Mouse (Mus musculus) liver (tissue): ENCODE data around the gene Cfap77.
"Not testable (repeated sequence)": the region's sequence is repeated elsewhere in the genome, so short reads cannot be mapped to it uniquely, and the experiment has no call there.

Experiments used
- DNase-seq: peaks from one replicate; pipeline ENCODE4 v3.0.0-alpha.2; 2020; ENCODE audit warnings: mixed read lengths

Cfap77 gene

DNA sequence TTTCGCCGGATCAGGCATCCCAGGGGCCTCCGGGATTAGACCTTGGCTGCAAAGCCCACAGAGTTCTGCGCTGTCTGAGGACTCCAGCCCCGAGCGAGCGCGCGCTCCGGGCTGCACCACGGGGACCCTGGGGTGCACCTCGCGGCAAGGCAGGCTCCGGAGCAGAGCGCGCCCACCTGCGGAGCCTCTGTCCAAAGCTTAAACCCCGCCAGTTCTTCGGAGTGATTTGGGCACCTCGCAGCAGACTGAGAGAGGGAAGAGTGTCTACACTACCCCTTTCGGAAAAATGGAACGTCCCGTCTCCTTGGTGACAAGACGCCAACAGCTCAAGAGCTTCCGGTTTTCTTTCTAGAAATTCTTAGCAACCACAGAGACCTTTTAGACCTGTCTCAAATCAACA is at the start of gene Cfap77:
Cfap77 (minus strand) TSS at position 76 of the 400 bp plus-strand sequence.
- peak; percentile 33 for DNase-seq

DNA sequence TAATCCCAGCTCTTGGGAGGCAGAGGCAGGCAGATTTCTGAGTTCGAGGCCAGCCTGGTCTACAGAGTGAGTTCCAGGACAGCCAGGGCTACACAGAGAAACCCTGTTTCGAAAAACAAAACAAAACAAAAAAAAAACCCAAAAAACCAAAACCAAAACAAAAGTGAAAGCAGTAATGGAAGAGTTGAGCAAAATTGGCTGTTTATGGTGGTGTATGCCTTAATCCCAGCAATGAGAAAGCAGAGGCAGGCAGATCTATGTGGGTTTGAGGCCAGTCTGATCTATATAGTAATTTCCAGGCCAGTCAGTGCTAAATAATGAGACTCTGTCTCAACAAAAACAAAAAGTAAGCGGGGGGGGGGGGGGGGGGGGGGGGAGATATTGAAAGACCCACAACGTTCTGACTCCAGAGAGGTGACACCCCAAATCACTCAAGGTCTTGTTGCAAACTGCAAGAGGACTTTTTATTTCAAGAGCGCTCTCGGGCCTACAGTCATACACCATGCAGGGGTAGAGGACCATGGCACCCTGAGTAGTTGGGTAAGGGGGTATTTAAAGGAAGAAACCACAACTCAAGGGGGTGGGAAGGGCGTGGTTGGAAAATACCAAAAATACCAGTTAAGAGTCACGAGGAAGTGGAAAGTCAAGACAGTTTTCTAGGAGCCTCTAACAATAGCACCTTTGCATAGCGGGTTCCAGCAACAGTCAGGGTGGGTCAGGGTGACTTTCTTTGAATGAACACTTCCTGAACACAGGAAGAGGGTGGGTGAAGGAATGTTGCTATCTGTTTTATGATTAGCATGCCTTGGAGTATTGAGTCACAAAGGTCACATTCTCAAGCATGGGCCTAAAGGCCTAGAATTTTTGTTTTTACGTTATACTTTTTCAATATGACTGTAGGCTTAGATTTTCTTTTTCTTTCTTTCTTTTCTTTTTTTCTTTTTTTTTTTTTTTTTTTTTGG is 47.8 kb upstream of the Cfap77 start:
- DNase-seq = not testable (repeated sequence)

DNA sequence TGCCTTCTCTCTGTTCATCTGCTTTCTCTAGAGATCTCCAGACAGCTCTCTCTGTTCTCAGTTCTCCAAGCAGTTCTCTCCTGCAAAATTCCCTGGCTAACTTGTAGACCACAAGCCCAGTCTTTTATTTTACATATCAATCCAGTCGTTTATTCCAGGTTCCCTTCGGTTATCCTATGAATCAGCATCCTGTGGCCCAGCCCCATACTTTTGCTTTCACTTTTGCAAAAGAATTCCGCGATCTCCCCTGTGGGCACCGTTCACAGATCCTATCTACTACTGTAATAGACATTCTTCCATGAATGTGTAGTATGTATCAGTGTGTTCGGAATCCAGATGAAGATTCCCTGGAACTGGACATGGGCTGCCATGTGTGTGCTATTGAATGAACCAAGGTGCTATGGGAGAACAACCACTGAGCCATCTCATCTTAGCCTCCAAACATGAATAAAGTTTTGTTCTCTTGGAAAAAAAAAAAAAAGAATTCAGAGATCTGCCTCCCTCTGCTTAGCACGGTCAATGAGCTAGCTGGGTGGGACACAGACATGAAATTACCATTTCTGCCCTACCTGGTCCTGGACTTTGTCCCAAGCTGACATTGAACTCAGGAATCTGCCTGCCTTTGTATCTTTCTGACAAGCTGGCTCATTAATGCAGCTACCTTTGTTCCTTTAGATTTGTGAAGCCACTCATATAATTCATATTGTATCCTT is 46.1 kb upstream of the Cfap77 start:
- no peak for DNase-seq

DNA sequence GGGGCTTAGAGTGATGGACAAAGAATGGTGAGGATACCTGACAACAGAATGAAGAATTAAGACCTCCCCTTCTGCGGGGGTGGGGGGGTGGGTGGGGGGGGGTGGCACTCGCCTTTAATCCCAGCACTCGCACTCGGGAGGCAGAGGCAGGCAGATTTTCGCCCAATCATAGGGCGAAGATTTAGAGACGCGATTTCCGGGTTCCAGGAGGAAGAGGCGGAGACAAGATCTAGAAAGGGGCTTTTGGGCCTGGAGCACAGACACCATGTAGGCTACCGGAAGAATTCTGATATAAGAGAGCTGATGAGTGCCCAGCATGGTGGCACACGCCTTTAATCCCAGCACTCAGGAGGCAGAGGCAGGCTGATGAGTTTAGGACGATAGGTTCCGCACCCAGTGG is 44.8 kb upstream of the Cfap77 start:
- no peak for DNase-seq

DNA sequence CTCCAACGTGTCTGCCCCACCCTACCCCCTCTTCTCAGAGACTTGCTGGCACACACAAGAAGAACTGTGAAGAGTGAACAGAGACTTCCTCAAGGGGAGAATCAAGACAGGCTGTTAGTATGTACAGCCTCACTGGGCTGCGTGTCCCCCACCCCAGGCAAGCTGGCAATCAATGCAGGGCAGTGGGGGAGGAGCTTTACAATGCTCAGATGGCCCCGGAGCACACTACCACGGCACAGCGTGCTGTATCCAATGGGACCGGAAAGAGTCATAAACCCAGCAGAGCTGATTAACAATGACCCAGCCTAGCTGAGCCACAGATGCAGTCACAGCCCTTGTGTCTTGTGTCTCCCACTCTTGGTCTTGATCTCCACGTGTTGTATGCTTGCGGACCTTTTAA is 43.9 kb upstream of the Cfap77 start:
- DNase-seq = no peak

DNA sequence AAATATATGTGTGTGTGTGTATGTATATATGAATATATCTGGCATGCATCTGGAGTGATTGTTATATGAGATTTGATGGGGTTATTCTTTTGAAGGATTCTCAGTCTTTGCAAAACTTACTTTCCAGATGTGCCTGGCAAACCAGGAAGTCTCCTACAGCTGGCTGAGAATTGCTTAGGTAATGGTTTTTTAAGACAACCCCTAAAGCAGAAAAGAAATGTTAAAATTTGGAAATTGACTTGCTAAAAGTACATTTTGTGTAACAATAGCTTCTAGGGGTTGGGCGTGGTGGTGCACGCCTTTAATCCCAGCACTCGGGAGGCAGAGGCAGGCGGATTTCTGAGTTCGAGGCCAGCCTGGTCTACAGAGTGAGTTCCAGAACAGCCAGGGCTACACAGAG is 43.1 kb upstream of the Cfap77 start:
- DNase-seq = not testable (repeated sequence)

DNA sequence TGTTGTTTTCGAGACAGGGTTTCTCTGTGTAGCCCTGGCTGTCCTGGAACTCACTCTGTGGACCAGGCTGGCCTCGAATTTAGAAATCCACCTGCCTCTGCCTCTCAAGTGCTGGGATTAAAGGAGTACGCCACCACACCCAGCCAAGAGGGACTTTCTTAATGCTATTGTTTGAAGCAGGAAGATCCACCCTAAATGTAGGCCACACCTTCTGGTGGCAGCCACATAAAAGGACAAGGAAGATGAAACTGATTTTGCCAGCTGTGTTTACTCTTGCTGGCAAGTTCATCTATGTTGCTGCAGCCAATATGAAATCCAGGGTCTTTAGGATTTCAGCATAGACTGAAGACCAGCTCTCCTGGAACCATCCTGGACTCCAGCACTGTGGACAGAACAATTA is 42.6 kb upstream of the Cfap77 start:
- no peak for DNase-seq

DNA sequence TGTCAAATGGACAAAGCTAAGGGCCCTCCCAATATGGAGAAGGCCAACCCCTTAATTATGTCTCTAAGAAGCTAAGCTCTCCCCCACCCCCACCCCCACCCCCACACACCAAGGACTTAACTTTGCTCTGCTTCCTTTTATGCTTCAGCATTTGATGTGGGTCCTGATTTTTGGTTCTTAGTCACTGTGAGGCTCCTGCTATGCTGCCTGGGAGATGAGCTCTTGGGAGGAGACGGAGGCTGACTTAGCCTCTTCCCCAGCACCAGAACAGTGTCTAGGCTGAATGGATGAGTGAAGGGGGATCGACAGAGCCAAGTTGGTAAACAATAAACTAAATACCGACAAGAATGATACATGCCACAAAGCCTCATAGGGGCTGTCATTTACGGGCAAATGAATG is 41.9 kb upstream of the Cfap77 start:
- no peak for DNase-seq

DNA sequence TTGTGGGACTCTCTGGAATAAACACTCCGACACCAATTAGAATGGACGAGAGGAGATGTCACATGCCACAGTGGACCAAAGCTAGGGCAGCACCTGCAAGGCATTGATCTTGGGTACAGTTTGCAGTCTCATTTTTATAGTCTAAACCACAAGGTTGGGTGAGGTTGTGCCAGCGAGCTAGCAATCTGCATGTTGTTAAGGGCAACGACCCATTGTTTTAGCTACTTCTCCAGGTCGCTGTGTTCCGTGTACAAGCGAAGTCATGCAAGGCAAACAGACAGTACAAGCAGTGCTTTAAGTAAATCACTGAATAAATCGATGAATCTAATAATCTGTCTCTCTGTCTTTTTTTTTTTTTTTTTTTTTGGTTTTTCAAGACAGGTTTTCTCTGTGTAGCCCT is 40.8 kb upstream of the Cfap77 start:
- no peak for DNase-seq

DNA sequence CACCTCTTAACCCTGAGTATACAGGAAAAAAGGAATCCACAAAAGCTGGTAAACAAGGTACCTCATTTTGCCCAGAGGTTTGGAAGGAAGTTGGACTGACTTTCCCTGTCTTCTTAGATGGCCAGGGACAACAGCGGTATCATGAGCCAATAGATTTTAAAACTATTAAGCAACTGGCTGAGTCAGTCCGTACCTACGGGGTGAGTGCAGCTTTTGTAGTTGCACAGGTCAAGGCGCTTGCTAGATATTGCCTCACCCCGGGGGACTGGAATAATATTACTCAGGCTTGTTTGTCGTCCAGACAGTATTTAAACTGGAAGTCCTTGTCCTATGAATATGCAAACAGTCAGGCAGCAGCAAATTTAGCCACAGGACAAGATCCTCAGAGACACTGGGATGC is 34.4 kb upstream of the Cfap77 start:
- not testable (repeated sequence) for DNase-seq

DNA sequence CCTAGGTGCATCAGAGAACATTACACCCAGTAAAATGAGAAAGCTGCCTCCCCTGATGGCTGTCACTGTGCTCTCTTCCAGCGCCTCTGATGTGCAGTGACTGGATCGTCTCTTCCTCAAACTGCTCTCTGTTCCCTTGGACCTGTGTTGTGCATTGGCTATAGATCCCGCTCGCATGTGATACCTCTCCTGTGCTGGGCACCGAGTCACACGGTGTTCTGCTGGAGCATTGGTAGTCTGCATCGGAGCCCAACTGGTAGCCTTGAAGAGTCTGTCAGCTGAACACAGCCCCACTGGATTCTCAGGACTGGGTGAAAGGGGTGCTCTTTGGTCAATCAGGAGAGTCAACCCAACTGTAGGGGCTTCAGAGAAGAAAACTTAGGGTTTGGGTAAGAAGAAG is 31.2 kb upstream of the Cfap77 start:
- DNase-seq = no peak

DNA sequence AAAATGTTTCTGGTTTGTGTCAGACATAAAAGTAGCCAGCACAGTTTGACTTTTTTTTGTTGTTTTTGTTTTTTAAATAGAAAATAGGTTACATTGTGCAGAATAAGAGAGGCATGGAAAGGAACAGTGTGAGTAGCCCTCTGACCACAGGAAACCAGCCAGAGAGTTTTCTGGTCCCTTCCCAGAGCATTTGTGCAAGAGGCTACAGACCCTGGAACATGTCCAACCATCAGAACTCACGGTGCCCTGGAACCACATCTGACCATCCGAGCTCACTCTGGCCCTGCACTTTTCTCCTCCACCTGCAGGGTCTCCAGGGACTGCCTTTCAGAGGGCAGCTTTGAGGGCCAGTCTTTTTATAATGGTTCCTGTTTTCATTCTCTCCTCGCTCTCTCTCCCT is 27.1 kb upstream of the Cfap77 start:
- no peak for DNase-seq

DNA sequence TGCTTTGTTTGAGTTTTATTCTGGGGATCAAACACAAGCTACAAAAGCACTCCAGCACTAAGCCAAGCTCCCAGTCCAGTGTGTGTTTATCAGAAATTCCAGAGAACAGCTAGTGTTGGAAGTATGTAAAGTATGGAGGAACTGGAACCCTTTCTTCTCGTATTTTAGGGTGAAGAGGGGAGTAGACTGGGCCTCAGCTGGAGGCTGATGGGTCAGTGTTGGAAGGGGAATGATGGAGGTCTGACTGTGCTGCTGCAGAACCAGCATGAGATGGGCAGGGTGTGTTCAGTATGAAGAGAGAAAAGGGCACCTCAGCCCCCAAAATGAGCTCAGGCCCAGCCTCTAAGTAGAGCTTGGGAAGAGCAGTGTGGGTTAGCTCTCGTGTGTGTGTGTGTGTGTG is 21.4 kb upstream of the Cfap77 start:
- no peak for DNase-seq

DNA sequence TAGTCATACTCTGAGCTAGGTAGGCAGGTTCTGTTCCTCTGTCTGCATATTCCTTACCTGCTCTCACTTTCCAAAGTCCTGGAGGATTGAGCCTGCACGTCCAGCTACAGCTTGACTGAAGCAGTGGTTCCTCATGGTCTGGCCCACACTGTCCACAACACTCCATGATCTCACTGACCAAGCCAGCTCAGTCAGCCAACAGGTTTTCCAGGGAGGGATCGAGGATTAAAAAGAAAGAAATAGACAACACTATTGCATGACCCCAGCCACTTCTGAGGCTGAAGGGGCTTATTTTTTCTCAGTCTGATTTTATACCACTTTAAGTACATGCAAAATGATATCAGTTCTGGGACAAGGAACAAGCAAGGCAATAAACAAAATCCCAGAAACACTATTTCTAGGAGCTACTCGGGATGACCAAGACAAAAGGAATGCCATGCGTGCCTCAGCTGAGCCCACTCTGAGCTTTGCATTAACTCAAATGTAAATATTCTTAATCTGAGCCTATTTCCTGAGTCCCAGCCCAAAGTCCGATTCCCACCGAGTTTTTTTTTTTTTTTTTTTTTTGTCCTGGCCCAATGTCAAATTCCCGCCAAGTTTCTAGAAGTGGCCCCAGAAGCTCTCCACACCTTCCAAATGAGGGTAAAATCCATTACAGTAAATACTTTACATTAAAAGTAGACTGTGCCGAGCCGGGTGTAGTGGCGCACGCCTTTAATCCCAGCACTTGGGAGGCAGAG is 20.6 kb upstream of the Cfap77 start:
- DNase-seq = no peak

DNA sequence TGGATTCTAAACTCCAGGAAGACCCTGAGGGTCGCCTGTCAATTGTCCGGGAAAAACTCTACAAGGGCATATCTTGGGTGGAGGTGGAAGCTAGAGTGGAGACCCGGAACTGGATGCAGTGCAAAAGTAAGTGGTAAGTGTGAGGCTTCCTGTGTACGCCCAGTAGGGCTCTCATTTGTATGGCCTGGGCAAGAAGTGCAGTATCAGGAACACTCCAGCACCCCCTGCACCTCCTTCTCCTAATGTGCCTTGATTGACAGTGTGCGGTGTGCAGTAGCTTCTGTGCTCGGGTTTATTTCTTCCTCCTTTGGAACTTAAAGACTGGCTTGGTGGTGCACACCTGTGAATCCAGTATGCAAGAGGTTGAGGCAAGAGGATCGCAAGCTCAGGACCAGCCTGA is 19.8 kb upstream of the Cfap77 start:
- DNase-seq = no peak

DNA sequence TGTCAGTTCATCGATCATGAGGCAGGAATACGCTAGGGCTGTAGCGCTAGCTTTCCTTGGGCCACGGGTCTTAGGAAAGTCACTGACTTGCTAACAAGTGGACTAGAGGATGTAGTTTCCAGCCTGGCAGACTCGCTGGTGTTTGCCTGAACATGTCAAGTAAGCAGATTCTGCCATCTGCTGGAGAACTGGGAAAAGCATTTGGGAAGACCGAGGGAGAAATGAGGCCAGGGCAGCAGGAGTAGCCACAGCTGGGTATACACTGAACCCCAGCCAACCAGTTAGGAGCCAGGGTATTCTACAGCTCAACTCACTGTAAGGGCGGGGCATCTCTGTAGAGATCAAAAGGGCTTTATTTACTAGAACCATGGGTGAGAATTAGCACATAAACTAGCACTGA is 11.5 kb upstream of the Cfap77 start:
- DNase-seq = no peak

DNA sequence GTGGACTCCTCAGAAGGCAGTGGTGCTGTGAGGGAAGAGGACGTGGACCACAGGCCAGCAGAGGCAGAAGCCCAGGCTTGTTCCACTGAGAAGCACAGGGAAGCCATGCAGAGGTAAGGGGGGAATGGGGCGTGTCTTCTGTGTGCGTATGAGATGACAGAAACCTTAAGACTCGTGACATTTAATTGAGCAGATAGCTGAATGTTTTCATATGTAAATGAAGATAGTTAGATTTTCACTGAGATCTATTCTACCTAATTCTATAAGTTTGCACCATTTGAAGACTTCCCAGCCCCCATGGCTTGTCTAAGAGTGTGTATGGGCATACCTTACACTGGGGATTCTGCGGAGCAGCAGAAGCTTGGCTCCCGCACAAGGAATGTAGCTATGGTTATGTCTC is 10.9 kb upstream of the Cfap77 start:
- no peak for DNase-seq

DNA sequence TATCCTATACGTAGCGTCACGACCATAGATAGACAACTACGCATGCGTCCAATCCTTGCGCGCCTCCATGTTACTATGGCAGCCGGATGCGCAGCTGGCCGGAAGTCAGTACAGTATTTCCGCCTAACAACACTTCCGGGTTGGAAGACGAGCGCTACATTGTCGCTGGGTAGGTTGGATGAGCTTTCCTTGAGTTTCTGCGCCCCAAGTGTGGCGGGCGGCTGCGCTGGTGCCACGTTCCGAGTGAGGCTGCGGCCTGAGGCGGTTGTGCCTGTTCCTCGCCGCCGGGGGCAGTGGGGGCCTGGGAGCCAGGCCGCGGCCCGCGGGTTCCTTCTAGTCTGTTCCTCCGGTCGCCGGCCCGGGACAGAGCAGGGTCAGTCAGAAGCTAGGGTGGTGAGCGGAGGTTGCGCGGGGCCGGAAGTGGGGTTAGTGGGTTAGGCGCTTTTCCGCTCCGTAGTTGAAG is 5.3 kb upstream of the Cfap77 start, which contains the start of gene Ttf1:
Ttf1 (plus strand) TSS at position 128 of the 463 bp plus-strand sequence.
- DNase-seq = peak; percentile 89

DNA sequence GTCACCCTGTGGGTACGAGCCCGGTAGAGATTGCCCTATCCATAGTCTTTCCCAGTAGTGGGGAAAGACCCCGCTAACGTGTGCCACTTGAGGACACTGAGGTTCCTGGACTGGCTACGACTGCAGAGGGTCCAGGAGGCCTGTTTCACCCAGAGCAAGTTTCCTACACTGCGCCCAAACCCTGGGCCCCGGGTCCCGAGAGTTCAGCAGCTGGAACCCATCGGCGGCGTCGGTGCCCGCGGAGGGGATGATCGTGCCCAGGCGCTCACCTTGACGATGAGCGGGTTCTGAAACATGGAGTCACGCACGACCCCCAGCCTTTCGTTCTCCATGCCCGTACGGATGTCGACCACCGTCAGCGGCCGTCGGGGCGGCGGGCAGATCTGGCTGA is 326 bp downstream of the Cfap77 start:
- no peak for DNase-seq

DNA sequence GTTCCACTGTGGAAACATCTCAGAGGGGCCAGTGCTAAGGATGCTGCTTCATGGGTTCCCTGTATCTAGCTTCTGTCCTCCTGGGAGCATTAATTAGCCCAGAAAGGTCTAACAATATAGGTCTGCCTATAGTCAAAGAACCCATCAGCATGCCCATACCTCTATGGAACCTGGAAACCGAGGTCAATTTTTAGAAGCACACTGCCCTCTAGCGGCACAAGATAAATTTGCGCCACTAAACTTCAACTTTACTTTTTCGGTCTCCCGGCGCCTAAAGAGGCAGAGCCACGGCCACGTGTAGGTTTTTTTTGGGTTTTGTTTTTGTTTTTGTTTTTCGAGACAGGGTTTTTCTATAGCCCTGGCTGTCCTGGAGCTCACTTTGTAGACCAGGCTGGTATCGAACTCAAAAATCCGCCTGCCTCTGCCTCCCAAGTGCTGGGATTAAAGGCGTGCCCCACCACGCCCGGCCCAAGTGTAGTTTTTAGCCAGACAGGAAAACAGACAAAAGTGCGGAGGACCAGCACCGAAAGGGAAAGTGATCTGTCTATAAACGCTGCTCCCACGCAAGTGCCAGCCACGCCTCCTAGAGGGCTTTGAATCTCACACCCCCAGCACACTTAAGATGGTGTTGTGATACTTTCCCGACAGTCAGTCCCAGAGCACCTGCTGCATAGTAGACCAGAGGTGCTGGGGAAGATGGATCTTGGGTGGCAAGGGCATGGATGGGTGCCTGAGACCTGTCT is 893 bp downstream of the Cfap77 start:
- peak; percentile 50 for DNase-seq

DNA sequence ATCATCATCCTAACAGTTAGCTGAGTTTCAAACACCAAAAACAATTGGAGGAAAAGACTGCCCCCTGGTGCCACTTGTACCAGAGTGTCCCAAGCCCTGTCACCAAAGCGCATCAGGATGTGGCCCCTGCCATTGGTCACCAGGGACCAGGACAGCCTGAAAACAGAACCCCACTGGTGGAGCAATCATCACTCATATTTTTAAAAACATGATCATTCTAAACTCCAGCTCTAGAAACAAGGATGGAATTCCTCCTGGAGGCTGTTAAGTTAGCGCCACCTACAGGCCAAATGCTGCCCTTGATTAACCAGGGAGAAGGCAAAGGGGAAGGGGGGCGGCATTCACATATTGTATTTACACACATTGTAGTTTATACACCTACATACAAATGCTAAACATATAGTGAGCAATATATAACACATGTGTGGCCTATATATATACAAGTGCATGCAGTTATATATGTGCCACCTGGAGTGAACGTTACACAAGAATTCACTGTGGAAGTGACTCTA is 1.9 kb downstream of the Cfap77 start:
- DNase-seq = peak; percentile 59

DNA sequence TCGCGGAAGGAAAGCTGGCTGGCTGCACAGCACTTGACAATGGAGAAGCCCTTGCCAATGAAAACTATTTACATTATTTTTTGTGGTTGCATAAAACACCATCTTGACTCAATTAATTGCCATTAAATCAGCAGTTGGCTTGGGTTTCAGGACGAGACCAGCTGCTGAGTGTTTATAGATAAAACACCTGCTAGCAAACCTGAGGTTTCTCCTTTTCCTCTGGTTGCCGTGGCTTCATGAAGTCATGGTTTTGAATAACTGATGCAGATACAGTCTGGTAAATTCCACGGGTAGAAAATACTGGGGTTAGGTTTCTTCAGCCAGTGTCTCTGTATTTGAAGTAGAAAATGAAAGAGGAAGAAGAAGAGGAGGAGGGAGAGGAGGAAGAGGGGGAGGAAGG is 2.9 kb downstream of the Cfap77 start:
- DNase-seq = no peak
